Mouse (Mus musculus): ENCODE results near the gene Dnah7c. TPM values are rescaled to one million over a fixed set of nuclear protein-coding genes. Genes with fewer than 3 reads are reported as not detected.
"Not testable (repeated sequence)": the region's sequence is repeated elsewhere in the genome, so short reads cannot be mapped to it uniquely, and the experiment has no call there.

The Dnah7c gene
- polyA plus RNA-seq, 1 experiment from 2014 or later: 0.17 TPM

GRCm38 (mm10) chr1:46514671-46515070 is 89.3 kb downstream of the Dnah7c start:
- H3K27me3 ChIP-seq (ENCODE audit: control insufficient read depth, insufficient read depth, low read length); H3K36me3 ChIP-seq (ENCODE audit: control insufficient read depth, insufficient read depth, low read length); H3K9ac ChIP-seq (replicated peaks; ENCODE audit: low read depth, low read length); H3K4me2 ChIP-seq (replicated peaks; ENCODE audit: low read depth, low read length); H3K9me3 ChIP-seq (ENCODE audit: control insufficient read depth, low read depth, low read length); ATAC-seq (ENCODE audit: insufficient number of reproducible peaks, insufficient read depth, low FRiP score, low read depth); H3K4me1 ChIP-seq (ENCODE audit: control insufficient read depth, insufficient read depth, low read length); H3K4me3 ChIP-seq (ENCODE audit: low read depth, low read length); H3K27ac ChIP-seq (ENCODE audit: low read length): not testable (repeated sequence)
- WGBS: 67% methylated on average over 1 of the region's 1 CpGs

DNA sequence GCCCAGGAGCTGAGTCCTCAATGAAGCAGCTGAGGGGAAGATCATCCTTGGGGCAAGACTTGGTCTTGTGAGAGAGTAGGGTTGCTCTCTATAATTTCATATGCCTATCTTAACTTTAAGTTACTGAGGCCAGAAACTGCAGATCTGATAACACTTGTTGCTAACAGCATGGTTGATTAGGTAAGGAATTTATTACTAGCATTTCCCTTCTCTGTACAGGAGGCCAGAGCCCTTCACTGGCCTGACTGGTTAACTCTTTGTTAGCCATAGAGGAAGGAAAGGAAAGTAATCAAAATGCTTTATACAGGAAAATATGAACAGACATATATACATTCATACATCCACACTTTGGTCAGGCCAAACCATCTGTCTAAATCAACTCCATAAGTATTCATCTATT is 95.6 kb downstream of the Dnah7c start:
- H3K27ac ChIP-seq (ENCODE audit: low read length): no peak overlapping the region
- no peak overlapping the region for H3K4me3 ChIP-seq (ENCODE audit: low read depth, low read length)
- H3K9ac ChIP-seq (replicated peaks; ENCODE audit: low read depth, low read length): no peak overlapping the region
- no peaks in the 10 kb centered on the region for H3K27me3 ChIP-seq (ENCODE audit: control insufficient read depth, insufficient read depth, low read length)
- ATAC-seq (ENCODE audit: insufficient number of reproducible peaks, insufficient read depth, low FRiP score, low read depth): no peak
- H3K9me3 ChIP-seq (ENCODE audit: control insufficient read depth, low read depth, low read length): no peaks in the 10 kb centered on the region
- H3K4me1 ChIP-seq (ENCODE audit: control insufficient read depth, insufficient read depth, low read length): no peaks in the 10 kb centered on the region
- H3K36me3 ChIP-seq (ENCODE audit: control insufficient read depth, insufficient read depth, low read length): no peaks in the 10 kb centered on the region
- H3K4me2 ChIP-seq (replicated peaks; ENCODE audit: low read depth, low read length): no peak overlapping the region

DNA sequence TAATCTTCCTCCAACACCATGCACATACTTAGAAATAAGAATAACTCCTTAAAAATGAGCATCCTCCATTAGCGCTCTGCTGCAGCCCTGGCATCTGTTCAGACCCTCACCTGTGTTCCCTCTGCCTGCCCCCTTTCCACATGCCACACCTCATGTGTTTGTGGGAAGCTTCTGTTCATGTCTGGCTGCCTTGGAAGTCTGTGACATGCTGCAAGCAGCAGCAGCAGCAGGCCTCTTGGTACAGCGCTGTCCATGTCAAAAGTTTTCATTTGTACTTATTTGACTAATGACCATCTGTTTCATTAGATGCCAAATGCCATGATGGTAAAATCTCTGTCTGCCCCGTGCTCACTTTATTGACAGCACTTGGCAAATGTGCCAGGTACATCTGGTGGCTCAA is 101.1 kb downstream of the Dnah7c start:
- H3K36me3 ChIP-seq (ENCODE audit: control insufficient read depth, insufficient read depth, low read length); H3K9ac ChIP-seq (replicated peaks; ENCODE audit: low read depth, low read length); H3K27me3 ChIP-seq (ENCODE audit: control insufficient read depth, insufficient read depth, low read length); H3K27ac ChIP-seq (ENCODE audit: low read length); H3K4me3 ChIP-seq (ENCODE audit: low read depth, low read length); H3K4me1 ChIP-seq (ENCODE audit: control insufficient read depth, insufficient read depth, low read length); ATAC-seq (ENCODE audit: insufficient number of reproducible peaks, insufficient read depth, low FRiP score, low read depth); H3K9me3 ChIP-seq (ENCODE audit: control insufficient read depth, low read depth, low read length); H3K4me2 ChIP-seq (replicated peaks; ENCODE audit: low read depth, low read length): not testable (repeated sequence)
- 54% methylated on average over 3 of the region's 3 CpGs for WGBS

DNA sequence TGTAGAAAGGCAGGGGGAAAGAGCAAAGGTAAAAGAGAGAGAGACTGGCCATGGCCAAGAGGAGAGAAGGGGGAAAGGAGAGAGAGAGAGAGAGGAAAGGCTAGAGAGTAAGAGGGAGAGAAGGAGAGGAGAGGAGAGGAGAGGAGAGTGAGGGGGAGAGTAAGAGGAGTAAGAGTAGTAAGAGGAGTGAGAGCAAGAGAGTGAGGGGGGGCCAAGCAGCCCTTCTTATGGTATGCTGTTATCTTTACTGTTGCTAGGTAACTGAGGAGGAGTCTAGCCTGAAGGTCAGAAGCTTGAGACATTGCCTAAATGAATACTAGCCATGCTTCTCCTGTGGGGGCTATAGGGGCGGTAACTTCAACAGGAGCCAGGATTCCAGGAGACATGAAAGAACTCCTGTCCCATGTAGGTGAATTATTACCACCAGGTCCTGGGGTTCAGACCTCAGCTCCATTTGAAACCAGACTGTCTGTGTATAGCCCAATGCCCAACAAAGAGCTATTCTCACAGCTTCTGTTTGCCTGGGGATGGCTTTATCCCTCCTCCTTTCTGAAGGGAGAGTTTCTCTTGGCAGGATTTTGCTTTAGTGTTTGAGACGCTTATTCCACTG is 119.5 kb downstream of the Dnah7c start:
- H3K9me3 ChIP-seq (ENCODE audit: control insufficient read depth, low read depth, low read length): no peaks in the 10 kb centered on the region
- no peak overlapping the region for H3K27ac ChIP-seq (ENCODE audit: low read length)
- no peak overlapping the region for H3K4me2 ChIP-seq (replicated peaks; ENCODE audit: low read depth, low read length)
- WGBS: 32% methylated on average over 2 of the region's 2 CpGs
- no peaks in the 10 kb centered on the region for H3K4me1 ChIP-seq (ENCODE audit: control insufficient read depth, insufficient read depth, low read length)
- no peak overlapping the region for H3K9ac ChIP-seq (replicated peaks; ENCODE audit: low read depth, low read length)
- H3K36me3 ChIP-seq (ENCODE audit: control insufficient read depth, insufficient read depth, low read length): no peaks in the 10 kb centered on the region
- ATAC-seq (ENCODE audit: insufficient number of reproducible peaks, insufficient read depth, low FRiP score, low read depth): no peak
- H3K4me3 ChIP-seq (ENCODE audit: low read depth, low read length): no peak overlapping the region
- H3K27me3 ChIP-seq (ENCODE audit: control insufficient read depth, insufficient read depth, low read length): no peaks in the 10 kb centered on the region

DNA sequence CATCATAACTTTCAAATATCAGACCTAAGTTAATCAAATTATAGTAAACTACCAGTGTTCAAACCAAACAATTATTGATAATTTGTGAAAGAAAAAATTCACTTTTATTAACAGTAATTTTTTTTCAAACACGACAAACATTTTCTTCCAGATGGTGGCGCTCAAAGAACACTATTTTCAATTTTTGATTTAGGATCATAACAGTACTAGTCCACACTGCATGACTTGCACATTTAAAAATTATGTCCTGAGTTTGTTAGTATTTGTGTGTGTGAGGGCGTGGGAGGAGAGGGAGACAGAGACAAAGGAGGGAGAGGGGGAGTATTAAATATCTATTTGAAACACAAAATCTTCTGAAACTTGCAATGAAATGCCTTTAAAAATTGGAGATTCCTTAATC is 155.0 kb downstream of the Dnah7c start:
- H3K27ac ChIP-seq (ENCODE audit: low read length): no peak overlapping the region
- H3K4me3 ChIP-seq (ENCODE audit: low read depth, low read length): no peak overlapping the region
- no peaks in the 10 kb centered on the region for H3K27me3 ChIP-seq (ENCODE audit: control insufficient read depth, insufficient read depth, low read length)
- H3K4me2 ChIP-seq (replicated peaks; ENCODE audit: low read depth, low read length): no peak overlapping the region
- no peaks in the 10 kb centered on the region for H3K36me3 ChIP-seq (ENCODE audit: control insufficient read depth, insufficient read depth, low read length)
- no peaks in the 10 kb centered on the region for H3K9me3 ChIP-seq (ENCODE audit: control insufficient read depth, low read depth, low read length)
- H3K9ac ChIP-seq (replicated peaks; ENCODE audit: low read depth, low read length): no peak overlapping the region
- no peak for ATAC-seq (ENCODE audit: insufficient number of reproducible peaks, insufficient read depth, low FRiP score, low read depth)
- 24% methylated on average over 3 of the region's 3 CpGs for WGBS
- H3K4me1 ChIP-seq (ENCODE audit: control insufficient read depth, insufficient read depth, low read length): no peaks in the 10 kb centered on the region

DNA sequence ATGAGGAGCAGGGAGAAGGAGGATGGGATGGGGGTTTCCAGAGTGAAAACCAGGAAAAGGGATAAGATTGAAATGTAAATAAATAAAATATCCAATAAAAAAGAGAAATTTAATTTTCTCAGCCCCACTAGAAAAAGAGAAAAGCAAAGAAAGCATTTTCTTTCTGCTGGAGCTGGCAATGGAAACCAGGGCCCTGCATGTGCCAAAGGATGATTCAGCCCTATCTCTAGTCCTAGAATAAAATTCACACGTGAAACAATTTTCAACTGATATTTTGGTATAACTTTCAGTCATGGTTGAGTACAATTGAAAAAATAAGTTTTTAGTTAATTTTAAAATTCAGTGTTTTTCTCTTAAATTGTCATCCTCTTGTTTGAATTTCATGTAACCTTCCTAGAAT is 168.4 kb downstream of the Dnah7c start:
- H3K36me3 ChIP-seq (ENCODE audit: control insufficient read depth, insufficient read depth, low read length); H3K9ac ChIP-seq (replicated peaks; ENCODE audit: low read depth, low read length); H3K27me3 ChIP-seq (ENCODE audit: control insufficient read depth, insufficient read depth, low read length); H3K4me2 ChIP-seq (replicated peaks; ENCODE audit: low read depth, low read length); ATAC-seq (ENCODE audit: insufficient number of reproducible peaks, insufficient read depth, low FRiP score, low read depth); H3K4me3 ChIP-seq (ENCODE audit: low read depth, low read length); H3K27ac ChIP-seq (ENCODE audit: low read length); H3K9me3 ChIP-seq (ENCODE audit: control insufficient read depth, low read depth, low read length); H3K4me1 ChIP-seq (ENCODE audit: control insufficient read depth, insufficient read depth, low read length): not testable (repeated sequence)
- 80% methylated on average over 1 of the region's 1 CpGs for WGBS

- not testable (repeated sequence) for H3K9ac ChIP-seq (replicated peaks; ENCODE audit: low read depth, low read length); H3K27me3 ChIP-seq (ENCODE audit: control insufficient read depth, insufficient read depth, low read length); H3K27ac ChIP-seq (ENCODE audit: low read length); H3K9me3 ChIP-seq (ENCODE audit: control insufficient read depth, low read depth, low read length); H3K4me3 ChIP-seq (ENCODE audit: low read depth, low read length); ATAC-seq (ENCODE audit: insufficient number of reproducible peaks, insufficient read depth, low FRiP score, low read depth); H3K4me2 ChIP-seq (replicated peaks; ENCODE audit: low read depth, low read length); H3K36me3 ChIP-seq (ENCODE audit: control insufficient read depth, insufficient read depth, low read length); H3K4me1 ChIP-seq (ENCODE audit: control insufficient read depth, insufficient read depth, low read length)
- WGBS: 100% methylated on average over 1 of the region's 1 CpGs
These were observed 171.0 kb downstream of the Dnah7c start for GRCm38 (mm10) chr1:46596343-46596742.

GRCm38 (mm10) chr1:46620331-46620730 is 194.9 kb downstream of the Dnah7c start:
- Histone ChIP-seq H3K27ac (ENCODE audit: low read length) (no peak overlapping the region), H3K9ac (replicated peaks; ENCODE audit: low read depth, low read length) (no peak overlapping the region), H3K27me3 (ENCODE audit: control insufficient read depth, insufficient read depth, low read length) (no peaks in the 10 kb centered on the region), H3K4me3 (ENCODE audit: low read depth, low read length) (no peak overlapping the region), H3K4me1 (ENCODE audit: control insufficient read depth, insufficient read depth, low read length) (no peaks in the 10 kb centered on the region), H3K9me3 (ENCODE audit: control insufficient read depth, low read depth, low read length) (no peaks in the 10 kb centered on the region), H3K4me2 (replicated peaks; ENCODE audit: low read depth, low read length) (no peak overlapping the region), H3K36me3 (ENCODE audit: control insufficient read depth, insufficient read depth, low read length) (no peaks in the 10 kb centered on the region)
- WGBS: 82% methylated on average over 1 of the region's 1 CpGs
- no peak for ATAC-seq (ENCODE audit: insufficient number of reproducible peaks, insufficient read depth, low FRiP score, low read depth)

DNA sequence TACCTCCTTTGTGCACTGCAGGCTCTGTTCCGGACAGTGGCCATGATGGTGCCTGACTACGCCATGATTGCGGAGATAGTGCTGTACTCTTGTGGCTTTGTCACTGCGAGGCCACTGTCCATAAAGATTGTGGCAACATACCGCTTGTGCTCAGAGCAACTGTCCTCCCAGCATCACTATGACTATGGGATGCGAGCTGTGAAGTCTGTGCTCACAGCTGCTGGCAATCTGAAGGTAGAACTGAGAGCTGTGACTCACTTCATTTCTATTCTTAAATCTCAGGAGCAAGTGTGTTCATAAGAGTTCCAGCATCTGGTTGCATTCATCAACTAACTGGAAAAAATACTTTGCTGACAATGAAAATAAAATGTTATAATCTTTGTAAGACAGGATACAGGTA is 200.5 kb downstream of the Dnah7c start:
- ATAC-seq (ENCODE audit: insufficient number of reproducible peaks, insufficient read depth, low FRiP score, low read depth); H3K27ac ChIP-seq (ENCODE audit: low read length); H3K9me3 ChIP-seq (ENCODE audit: control insufficient read depth, low read depth, low read length); H3K4me3 ChIP-seq (ENCODE audit: low read depth, low read length); H3K36me3 ChIP-seq (ENCODE audit: control insufficient read depth, insufficient read depth, low read length); H3K4me2 ChIP-seq (replicated peaks; ENCODE audit: low read depth, low read length); H3K9ac ChIP-seq (replicated peaks; ENCODE audit: low read depth, low read length); H3K27me3 ChIP-seq (ENCODE audit: control insufficient read depth, insufficient read depth, low read length); H3K4me1 ChIP-seq (ENCODE audit: control insufficient read depth, insufficient read depth, low read length): not testable (repeated sequence)
- WGBS: 94% methylated on average over 6 of the region's 6 CpGs
